Mouse (Mus musculus) adrenal gland, adult 2 months (tissue): ENCODE data around the gene Cbr2. TPM values are rescaled to one million over a fixed set of nuclear protein-coding genes. Genes with fewer than 3 reads are reported as not detected.

Experiments used
- DNase-seq: peaks from one replicate; pipeline ENCODE4 v3.0.0; 2021
- polyA plus RNA-seq: library from polyadenylated mRNA; depleted of rRNA; stranded (reverse); fragments of >200 nt; gene quantifications from 2 replicates; pipeline ENCODE4 v1.2.3, GENCODE M21; 2012
- total RNA-seq, 2 experiments: library from RNA; stranded (reverse); gene quantifications; 2 replicates each; pipeline ENCODE4 v1.2.3; 2021

Gene Cbr2
- total and polyA plus RNA-seq, 3 experiments = 8.3 to 52.6 (median 10.6) TPM

- no peak for DNase-seq
Observed at GRCm38 (mm10) chr11:120711980-120712604, 19.8 kb downstream of the Cbr2 start.

- DNase-seq = no peak
Observed at GRCm38 (mm10) chr11:120710672-120711071, 21.2 kb downstream of the Cbr2 start.

GRCm38 (mm10) chr11:120709551-120709950 lies 22.4 kb downstream of the Cbr2 start:
- DNase-seq = no peak

- no peak for DNase-seq
Observed at GRCm38 (mm10) chr11:120707969-120708368, 23.9 kb downstream of the Cbr2 start.

- no peak for DNase-seq
Observed at GRCm38 (mm10) chr11:120707225-120707624, 24.7 kb downstream of the Cbr2 start.

GRCm38 (mm10) chr11:120706120-120706519 lies 25.8 kb downstream of the Cbr2 start:
- no peak for DNase-seq

GRCm38 (mm10) chr11:120704486-120705325 lies 27.2 kb downstream of the Cbr2 start:
- no peak for DNase-seq

GRCm38 (mm10) chr11:120703696-120704454 lies 28.0 kb downstream of the Cbr2 start:
- DNase-seq = peak; percentile 81

GRCm38 (mm10) chr11:120697741-120698140 lies 34.2 kb downstream of the Cbr2 start:
- peak; percentile 91 for DNase-seq

GRCm38 (mm10) chr11:120696568-120696967 lies 35.3 kb downstream of the Cbr2 start:
- DNase-seq = no peak

- DNase-seq = peak; percentile 66
Observed at GRCm38 (mm10) chr11:120695641-120696040, 36.3 kb downstream of the Cbr2 start.

GRCm38 (mm10) chr11:120695184-120695583 lies 36.7 kb downstream of the Cbr2 start:
- peak; percentile 59 for DNase-seq

GRCm38 (mm10) chr11:120693461-120693860 lies 38.5 kb downstream of the Cbr2 start:
- peak; percentile 44 for DNase-seq

GRCm38 (mm10) chr11:120692471-120693011 lies 39.4 kb downstream of the Cbr2 start:
- DNase-seq = peak; percentile 81

- no peak for DNase-seq
Observed at GRCm38 (mm10) chr11:120689365-120689764, 42.5 kb downstream of the Cbr2 start.

GRCm38 (mm10) chr11:120686650-120687272 lies 45.2 kb downstream of the Cbr2 start:
- no peak for DNase-seq

GRCm38 (mm10) chr11:120684660-120685059 lies 47.3 kb downstream of the Cbr2 start:
- no peak for DNase-seq

GRCm38 (mm10) chr11:120684086-120684485 lies 47.8 kb downstream of the Cbr2 start:
- no peak for DNase-seq

GRCm38 (mm10) chr11:120683536-120683935 lies 48.4 kb downstream of the Cbr2 start:
- DNase-seq = no peak

GRCm38 (mm10) chr11:120682683-120683082 lies 49.2 kb downstream of the Cbr2 start:
- no peak for DNase-seq

GRCm38 (mm10) chr11:120679909-120680308 lies 52.0 kb downstream of the Cbr2 start:
- DNase-seq = peak; percentile 29
